Mouse (Mus musculus) urinary bladder, postnatal 14 days (tissue): ENCODE data around the gene Mrpl54.
A peak's percentile ranks its signal among the peaks of the same experiment; 100 is the strongest.

Source experiments
- DNase-seq: peaks from one replicate; pipeline ENCODE4 v3.0.0; 2021; ENCODE audit warnings: low spot score

Gene Mrpl54

DNA sequence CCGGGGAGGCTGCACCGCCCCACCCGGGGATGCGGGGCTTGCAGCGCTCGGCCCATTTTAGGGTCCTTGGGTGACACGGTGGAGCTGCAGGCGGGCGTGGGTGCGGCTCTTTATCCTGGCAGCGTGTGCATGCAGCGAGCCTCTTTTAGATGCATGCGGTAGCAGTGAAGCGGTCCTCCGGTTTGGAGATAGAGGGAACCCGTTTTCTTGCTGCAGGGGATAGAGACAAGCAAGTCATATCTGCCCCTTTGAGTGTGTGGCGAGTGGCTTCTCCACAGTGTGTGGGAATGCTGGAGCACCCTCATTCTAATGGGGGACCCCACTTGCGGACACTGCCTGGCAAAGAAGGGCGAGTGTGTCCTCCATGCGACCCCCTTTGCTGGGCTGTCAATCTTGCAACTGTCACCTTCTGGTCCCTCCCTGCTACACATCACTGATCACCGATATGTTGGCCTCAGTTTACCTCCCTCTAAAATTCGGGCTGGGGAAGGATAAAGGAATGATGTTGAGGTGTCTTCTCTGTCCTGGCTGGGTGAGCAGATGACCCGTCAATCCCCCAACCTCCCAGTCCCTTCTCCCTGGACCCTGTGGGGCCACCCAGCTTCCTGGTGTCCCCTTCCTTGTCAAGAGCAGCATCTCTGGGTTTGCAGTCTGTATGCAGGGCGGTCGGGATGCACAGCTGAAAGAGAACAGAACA is 26.7 kb upstream of the Mrpl54 start:
- DNase-seq: no peak

DNA sequence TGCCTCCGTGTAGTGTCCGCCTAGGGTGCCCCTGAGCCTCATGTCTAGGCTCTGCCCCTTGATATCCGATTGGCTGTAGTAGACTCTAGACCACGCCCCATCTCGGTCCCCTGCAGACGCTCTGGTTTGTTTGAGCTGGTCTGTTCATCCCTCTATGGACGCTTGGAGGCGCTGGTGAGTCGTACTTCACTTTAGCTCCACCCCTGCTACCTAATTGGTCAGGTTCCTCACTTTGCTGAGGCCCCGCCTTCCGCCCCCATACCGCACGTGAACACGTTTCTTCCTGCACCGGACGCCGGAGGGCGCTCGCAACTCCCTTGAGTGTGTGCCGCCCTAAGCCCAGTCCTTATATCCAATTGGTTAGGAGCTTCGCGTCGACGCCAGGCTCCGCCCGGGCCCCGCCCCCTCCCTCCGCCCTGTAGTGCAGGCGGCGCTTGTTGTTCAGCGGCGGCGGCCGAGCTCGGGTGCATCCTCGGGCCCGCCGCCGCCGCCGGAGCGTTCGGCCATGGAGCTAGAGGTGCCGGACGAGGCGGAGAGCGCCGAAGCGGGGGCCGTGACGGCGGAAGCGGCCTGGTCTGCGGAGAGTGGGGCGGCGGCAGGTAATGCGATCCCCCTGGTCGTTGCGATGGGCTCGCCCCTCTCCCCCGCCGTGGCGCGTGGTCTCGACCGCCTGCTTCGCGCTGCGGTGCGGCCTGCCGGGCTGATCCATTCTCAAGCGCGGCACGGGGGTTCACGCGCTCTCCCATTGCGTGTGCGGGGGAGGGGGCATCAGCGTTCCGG is 26.0 kb upstream of the Mrpl54 start, which contains the start of gene Pip5k1c:
Pip5k1c (plus strand) TSS at position 410 of the 780 bp plus-strand sequence.
- peak; percentile 99 for DNase-seq

DNA sequence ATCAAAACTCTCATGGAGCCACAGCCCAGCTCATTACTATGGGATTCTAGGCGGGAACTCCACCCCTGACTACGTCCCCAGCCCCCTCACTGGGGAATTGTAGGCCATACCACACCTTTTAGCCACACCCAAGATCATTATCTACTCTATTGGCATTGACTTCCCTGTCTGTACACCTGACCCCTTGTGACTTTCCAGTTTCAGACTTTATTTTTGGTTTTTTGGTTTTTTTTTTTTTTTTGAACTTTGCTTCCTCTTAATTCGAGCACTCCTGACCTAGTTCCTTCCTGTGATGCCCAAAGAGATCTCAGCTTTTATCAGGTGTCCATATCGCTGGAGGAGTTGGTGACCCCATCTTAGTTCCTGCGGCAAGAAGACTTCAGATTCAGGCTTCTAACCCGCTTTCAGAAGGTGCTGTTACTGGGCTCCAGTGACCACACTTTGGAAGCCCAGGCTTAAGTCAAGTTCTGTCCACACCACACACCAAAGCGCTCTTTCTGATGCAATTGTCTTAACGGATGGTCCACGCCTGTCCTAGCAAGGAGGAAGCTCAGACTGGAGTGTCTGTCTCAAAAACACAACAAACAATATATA is 24.9 kb upstream of the Mrpl54 start, which contains the start of gene Tjp3:
Tjp3 (minus strand) TSS at position 71 of the 594 bp plus-strand sequence.
- no peak for DNase-seq

DNA sequence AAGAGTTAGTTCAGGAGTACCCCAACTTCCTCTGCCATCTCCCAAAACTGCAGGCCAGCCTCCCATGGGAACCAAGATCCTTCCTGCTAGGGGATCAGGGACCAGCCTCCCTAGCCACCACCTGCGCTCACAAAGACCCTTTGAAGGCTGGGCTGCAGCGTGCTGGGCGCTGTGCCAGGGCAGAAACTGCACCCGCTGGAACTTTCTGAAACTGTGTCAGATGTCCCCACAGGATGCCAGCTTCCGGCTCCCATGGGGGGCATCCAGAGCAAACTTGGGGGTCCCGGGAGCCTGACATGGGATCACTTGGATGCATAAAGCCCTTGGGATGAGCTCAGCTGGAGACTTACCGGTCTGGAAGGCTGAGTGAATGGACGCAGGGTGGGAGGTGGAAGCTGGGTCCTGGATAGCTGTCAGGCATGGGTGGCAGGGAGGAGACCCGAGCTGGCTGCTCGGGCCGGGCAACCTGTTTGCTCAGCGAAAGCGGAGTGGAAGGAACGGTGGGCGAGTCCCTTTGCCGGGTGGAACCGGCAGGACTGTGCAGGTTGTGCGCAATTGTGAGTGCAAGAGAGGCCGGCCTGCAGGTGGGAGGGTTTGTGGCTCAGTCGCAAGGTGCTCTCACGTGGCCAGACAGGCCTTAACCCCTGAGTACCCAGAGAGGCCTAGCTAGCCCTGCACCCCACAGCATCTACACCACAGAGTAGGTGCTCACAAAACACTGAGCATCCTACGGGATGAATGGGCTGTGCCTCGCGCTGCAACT is 24.1 kb upstream of the Mrpl54 start:
- peak; percentile 73 for DNase-seq

DNA sequence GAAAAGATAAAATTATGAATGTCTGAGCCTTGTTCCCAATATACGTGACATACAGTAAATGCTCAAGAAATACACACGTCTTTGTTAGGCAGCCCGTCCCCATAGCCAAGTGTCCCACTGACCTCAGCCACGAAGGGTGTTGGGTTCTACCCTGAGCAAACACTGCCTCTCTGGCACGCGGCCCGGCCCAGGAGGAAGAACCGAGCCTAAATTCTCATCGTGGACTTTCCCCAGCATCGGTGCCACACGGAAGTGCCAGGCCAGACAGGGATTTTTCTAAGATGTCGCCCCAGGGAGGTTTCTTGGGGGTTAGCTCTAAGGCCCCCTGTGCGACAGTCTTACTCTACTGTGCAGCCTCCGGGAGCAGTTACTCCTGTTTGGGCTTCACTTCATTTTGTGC is 23.1 kb upstream of the Mrpl54 start:
- peak; percentile 78 for DNase-seq

DNA sequence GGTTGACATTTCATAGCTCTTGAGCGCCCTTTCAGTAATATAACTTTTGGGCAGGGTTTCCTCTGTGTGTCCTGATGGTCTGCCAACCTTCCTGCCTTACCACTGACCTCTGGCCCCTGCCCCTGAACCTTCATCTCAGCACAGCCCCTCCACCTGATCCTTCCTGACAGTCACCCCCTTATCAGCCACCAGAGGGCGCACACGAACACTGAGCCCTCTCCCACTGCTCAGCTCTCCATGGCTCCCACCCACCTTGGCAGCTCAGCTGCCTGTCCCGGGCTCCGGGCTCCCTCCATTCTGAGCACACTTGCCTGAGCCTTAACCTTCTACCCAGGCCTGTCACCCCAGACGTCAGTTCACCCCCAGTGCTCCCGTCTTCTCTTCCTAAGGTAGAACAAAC is 22.5 kb upstream of the Mrpl54 start:
- DNase-seq: peak; percentile 70

DNA sequence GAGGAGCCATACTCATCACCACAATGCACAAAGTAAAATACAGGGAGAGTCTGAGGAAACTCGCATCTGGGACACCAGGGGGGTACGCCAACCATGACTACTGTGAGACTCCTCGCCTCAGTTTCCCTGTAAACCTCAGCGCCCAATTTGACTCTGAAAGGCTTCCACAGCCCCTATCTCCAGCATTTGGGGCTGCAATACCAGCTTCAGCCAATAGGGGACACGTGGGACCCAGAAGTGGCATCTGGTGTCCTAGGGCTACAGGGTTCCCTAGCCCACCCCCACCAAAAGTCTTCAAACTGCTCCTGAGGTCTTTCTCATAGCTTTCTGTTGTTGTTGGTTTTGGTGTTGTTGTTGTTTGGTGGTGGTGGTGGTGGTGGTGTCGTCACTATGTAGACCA is 21.9 kb upstream of the Mrpl54 start:
- peak; percentile 52 for DNase-seq

DNA sequence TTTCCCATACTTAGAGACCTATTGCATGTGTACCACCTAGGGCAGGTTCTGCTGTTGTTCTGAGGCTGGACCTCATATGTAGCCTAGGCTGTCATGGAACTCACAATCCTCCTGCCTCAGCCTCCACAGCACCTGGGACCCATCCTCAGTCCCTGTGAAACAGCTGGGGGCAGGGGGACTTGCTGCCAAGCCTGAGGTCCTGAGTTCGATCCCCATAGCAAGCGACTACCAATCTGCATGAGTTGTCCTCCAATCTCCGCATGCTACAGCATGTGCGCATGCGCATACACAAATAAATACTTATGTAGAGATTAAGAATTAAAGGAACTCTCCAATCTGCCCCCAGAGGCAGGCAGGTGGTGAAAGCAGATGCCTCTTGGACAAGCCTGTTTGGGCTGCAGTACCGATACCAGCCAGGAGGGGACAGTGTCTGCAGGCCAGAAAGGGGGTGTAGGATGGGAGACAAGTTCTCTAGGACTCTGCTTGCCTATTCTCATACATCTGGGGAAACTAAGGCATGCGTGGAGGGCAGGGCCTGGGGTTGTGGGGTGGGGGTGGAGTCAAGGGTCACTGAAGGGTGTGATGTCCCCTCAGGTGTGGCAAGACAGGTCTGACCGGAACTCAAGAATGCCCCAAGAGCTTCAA is 20.9 kb upstream of the Mrpl54 start:
- DNase-seq: peak; percentile 73

DNA sequence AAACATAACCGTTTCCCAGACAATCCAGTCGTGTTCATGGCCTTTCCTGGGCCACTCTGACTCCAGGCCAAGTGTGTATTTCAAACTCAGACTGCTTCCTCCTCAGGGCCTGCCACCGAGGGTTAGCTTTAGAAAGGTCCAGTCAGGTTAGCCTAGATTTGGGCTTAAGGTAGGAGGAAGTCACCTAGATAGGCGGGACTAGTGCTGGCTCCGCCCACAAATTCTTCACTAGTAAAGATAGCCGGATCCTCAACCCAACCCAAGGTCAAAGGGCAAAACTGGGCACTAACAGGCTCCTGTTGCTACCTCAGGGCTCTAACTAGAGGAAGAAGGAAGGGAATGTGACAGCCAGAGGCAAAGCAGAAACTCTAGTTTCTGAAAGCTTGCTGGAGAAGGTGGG is 19.9 kb upstream of the Mrpl54 start:
- DNase-seq: peak; percentile 73

DNA sequence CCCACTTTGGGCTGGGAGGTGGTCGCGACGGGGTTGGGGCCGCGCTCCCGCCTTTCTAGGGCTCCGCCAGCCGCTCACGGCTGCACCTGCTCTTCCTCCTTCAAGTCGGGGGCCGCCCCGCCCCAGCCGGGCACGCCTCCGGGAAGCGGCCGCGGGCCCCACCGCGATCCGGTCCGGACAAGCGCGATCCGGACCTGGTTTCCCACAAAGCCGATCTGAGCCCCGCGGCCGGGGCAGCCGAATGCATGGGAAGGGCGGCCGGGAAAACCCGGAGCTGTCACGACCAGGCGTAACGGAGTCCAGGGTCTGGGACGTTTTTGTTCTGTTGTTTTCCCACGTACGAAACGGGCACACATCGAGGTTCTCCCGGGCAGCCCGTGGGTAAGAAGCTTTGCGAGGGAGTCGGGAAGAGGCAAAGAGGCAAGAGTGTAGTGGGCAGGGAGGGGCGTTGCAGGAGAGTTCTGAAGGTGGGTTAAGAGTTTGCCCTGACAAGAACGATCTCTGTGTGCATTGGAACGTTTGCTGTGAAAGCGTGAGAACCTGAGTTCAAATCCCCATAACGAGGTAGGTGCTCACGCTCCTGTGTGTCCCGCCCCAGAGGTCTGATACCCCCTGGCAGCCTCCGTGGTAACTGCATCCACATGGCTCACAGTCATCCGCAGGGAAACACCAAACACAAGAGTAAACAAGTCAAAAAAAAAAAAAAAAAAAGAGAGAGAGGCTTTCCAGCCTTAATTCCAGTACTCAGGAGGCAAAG is 19.1 kb upstream of the Mrpl54 start:
- peak; percentile 94 for DNase-seq

DNA sequence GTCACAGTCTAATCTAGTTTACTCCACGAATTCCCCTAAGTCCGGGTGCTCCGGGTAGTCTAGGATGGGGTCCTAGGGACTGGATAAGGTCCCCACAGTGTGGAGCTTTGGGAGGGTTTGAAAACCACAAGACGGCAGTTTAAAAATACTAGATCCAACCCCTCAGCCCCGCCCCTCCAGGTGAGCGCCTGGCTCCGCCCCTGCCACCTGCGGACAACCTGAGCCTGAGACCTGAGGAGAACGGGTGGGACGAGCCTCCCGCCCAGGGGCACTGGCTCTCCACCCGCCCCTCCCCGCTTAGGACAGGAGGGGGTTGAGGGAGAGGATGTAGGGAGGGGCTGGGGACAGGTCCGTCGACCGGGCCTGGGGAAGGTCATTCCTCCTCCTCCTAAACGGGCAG is 18.0 kb upstream of the Mrpl54 start:
- DNase-seq: peak; percentile 69

DNA sequence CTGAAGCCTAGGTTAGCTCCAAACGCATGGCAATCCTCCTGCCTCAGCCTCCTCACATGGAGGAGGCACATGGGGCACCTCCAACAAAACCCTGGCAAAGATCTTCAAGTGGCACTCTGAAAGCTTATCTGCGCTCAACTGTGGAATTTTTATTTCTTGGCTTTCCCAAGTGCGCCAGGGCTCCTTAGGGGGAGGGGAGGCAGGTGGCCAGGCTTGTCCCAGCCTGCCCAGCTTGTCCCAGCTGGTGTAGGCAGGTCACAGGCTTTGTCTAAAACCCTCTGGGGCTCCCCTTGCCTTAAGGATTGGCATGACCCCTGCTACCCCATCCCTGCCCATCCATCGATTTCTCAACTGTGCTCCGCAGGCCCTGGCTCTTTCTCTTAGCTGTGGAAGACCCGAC is 17.5 kb upstream of the Mrpl54 start:
- DNase-seq: peak; percentile 45

DNA sequence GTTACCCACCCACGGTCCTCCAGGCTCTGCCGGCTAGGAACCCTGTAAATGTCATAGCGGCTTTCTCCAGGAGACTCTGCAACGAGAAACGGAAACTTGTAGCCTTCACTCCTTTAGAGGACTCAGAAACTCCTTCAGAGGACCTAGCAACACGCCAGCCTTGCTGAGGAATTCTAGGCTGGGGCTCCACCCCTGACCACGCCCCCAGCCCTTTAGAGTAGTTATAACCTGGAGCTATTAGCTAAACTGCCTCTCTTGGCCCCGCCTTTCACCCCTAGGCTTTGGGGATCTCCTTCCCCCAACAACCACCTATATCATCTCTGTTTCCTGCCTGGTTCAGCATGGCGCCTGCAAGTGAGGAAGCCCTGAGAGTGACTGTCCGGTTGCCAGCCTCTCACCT is 12.8 kb upstream of the Mrpl54 start:
- DNase-seq: no peak

DNA sequence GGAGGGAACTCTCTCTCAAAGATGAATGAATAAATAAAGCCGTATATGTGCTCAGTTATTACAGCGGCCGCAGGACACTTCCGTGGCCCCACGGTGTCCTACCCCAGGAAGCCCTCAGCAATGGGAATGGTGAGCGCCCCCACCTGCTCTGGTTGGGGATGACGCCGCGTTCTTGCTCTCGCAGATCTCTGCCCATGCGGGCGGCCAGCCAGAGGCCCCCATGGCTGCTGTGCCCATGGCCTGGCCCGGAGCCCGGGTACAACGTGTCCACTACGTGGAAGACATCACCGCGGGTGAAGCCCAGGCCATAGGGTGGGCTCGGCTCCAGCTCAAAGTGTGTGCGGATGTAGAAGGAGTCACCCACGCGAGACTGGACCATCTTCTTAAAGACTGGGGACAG is 10.9 kb upstream of the Mrpl54 start:
- no peak for DNase-seq

DNA sequence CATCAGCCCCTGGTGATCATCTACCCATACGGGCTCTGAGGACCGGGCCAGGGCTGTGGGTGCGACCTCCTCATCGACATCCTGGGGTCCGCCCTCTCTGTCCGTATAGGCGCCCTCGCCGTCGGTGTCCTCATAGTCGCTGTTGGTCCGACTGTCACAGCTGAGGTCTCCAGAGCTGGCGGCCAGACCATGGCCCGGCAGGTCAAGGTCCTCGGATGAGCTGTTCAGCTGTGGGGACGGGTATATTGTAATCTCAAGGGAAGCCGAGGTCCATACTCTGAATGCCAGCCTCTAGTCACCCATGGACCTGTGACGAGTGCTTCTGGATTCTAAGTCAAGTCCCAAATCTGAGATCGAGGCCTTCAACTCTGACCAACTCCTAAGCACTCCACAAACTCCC is 7.1 kb upstream of the Mrpl54 start:
- DNase-seq: no peak

DNA sequence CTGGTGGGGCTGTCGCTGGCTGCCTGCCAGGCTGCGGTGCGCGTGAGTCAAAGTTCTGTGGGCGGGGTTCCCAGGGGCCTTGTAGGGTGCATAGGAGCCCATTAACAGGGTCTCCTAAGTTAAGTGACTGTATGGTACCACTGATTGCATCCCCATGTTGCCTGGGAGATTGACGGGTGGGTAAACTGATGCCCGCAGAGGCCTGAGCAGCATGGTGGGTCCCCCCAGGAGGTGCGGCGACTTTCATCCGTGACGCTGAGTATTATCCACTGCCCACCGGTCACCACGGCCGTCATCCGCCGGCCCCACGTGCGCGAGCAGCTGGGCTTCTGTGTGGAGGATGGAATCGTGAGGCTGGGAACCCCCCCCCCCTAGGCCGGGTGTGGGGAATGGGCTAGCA is 5.6 kb upstream of the Mrpl54 start:
- DNase-seq: no peak

DNA sequence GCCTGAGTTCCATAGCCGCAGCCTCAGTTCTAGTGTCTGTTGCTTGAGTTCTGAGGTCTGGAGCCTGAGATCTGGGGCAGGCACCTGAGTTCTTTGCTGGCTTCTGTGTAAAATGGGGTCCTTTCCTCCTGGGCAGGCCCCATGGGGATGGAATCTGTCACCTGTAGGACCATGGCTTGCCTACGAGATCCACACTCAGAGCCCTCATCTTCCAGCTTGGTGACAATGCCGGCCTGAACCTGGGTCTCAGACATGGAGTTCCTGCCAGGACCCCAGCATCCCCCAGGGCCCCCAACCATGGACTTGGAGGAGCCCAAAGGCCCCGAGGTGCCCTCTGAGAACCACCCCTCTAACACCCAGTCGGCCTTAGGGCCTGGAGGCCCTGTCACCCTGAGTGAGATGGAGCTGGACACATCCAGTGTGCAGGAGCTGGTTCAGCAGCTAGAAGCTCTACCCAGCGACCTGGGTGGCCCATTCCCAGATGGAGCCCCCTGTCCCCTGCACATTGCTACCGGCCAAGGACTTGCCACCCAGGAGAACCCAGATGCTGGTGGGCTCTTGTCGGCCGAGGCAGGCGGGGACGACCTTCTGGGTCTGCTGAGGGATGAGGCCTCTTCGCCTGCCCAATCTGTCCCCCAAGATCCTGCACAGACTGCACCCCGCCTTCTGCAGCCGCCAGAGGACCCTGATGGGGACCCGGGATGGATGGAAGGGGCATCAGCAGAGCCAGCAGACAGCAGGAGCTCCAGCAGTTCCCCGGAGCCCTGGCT is 2.1 kb upstream of the Mrpl54 start:
- DNase-seq: no peak

DNA sequence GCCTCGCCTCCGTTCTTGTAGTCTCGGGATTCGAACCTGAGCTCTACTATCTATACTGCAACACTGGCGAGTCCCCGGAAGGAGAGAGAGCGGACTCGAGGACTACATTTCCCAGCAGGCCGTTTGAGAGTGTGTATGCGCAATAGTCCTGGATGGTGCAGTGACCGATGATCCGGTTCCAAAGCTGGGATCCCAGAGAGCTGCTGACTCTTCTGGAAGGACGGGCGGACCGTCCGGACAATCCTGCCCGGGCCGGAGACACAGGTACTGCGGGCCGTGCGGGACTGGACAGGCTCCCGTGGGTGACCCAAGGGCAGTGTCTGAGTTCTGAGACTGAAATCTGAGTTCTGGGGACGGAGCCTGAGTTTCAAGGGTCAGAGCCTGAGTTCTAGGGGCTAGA is 1.3 kb upstream of the Mrpl54 start:
- DNase-seq: peak; percentile 87

DNA sequence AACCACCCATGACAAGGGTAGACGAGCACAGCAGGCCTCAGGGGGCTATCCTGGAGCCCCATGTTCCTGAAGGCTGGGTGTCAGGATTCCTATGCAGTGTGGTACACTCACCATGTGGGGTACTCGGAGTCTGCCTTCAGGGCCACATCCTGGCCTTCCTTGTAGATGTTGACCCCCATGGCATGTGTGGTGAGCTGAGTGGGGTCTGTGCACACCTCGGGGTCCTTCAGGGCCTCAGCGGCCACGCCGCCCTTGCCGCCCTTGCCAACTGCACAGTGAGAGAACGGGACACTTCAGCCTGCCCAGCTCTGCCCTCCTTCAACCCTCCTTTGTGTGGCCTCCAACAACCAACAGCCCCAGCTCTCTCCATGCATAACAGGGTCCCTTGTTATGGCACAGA is 1.2 kb downstream of the Mrpl54 start:
- DNase-seq: no peak

DNA sequence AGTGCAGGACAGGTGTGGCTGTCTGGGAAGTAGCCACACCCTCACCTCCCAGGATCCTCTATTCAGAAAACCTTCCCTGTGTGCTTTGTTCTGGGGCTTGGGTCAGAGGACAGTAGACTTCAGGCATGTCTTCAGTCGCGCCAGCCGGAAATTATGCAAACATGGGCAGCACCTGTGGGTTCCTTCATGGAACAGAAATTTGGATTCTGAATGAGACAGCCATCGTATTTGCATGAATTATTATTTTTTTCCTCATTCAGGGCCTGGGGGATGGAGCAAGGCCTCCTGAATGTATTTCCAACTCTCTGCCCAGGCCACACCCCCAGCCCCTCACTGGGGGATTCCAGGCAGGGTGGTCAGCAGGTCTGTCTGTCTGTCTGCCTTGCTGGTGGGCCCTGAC is 5.7 kb downstream of the Mrpl54 start:
- DNase-seq: no peak
